Comparison of ENCODE assay signal across 8 mouse cellular contexts in genomic region chr3:36552406-36553047, GRCm38 (mm10). TPM values are rescaled to one million over a fixed set of nuclear protein-coding genes. Genes with fewer than 3 reads are reported as not detected.
A peak's percentile ranks its signal among the peaks of the same experiment; 100 is the strongest.
DNase-seq lines count a peak whose midpoint lies in the region; ATAC-seq lines count a peak whose summit lies in the region.

Gene Exosc9, plus strand, starts transcription at chr3:36552606.

- H3K9me3 ChIP-seq in hindbrain, embryonic 15.5 days: no peaks in the 10 kb centered on the region

- no peaks in the 10 kb centered on the region for H3K27me3 ChIP-seq in hindbrain, embryonic 15.5 days

- peak within 1 kb of the TSS; percentile 76 for H3K4me2 ChIP-seq in hindbrain, embryonic 15.5 days

- H3K4me3 ChIP-seq in hindbrain, embryonic 15.5 days: peak within 1 kb of the TSS; percentile 86
- H3K4me3 ChIP-seq in macrophage (ENCODE audit: inconsistent target): peak within 1 kb of the TSS; percentile 95

- peak within 1 kb of the TSS; percentile 74 for H3K9ac ChIP-seq in hindbrain, embryonic 15.5 days

- H3K79me2 ChIP-seq in macrophage (ENCODE audit: inconsistent target): peaks cover 14% of the 10 kb centered on the region

- peak; percentile 98 for ATAC-seq in hindbrain, embryonic 15.5 days (ENCODE audit: low FRiP score, low read depth)

- peak; percentile 86 for DNase-seq in R1 (ENCODE audit: low read depth, low spot score)
- peak; percentile 97 to 98 for DNase-seq in cerebellum, postnatal 25 days
- peak; percentile 98 for DNase-seq in frontal cortex, postnatal 36 days (ENCODE audit: low spot score in 2 of 2)
- DNase-seq in left cerebral cortex, adult 18-20 months (ENCODE audit: low spot score in 2 of 2): peak; percentile 97 to 98
- DNase-seq in right cerebral cortex, adult 18-20 months: peak; percentile 96
- peak; percentile 85 for DNase-seq in urinary bladder, postnatal 10 days (ENCODE audit: low spot score)

- peaks cover 28% of the 10 kb centered on the region for H3K36me3 ChIP-seq in hindbrain, embryonic 15.5 days
- peaks cover 34% of the 10 kb centered on the region for H3K36me3 ChIP-seq in macrophage (ENCODE audit: inconsistent target)

- under 1% methylated on average over 39 of the region's 39 CpGs for WGBS in hindbrain, embryonic 15.5 days
- WGBS in macrophage (ENCODE audit: missing documents): 2% methylated on average over 39 of the region's 39 CpGs

- H3K27ac ChIP-seq in hindbrain, embryonic 15.5 days (replicated peaks): peak within 1 kb of the TSS; percentile 74
- H3K27ac ChIP-seq in macrophage: peak within 1 kb of the TSS; percentile 19; the same call in 1 of the 2 replicates

- peaks cover 20% of the 10 kb centered on the region for H3K4me1 ChIP-seq in hindbrain, embryonic 15.5 days (replicated peaks)

RNA-seq across cellular contexts. Expression of gene Exosc9, which starts in this region (rescaled TPM):
- 77.9 and 82.7 TPM in 2 replicates for polyA plus RNA-seq in hindbrain, embryonic 15.5 days (2015; fragmentation: Nextera tagmentation; extraction: Ambion mirVana)
- total RNA-seq in left cerebral cortex, adult 18-20 months (2021): 10 to 100 TPM; 38.2 to 41.0 TPM
- total RNA-seq in macrophage (2018; cell fraction: chromatin; rRNA removed): 10 to 100 TPM in 25 of 26 experiments, 1 to 10 TPM in 1; 7.6 to 58.5 (median 39.7) TPM
- total RNA-seq in macrophage (2018; cell fraction: cytosol; rRNA removed): 10 to 100 TPM; 27.4 to 39.2 (median 33.6) TPM
- 10 to 100 TPM; 11.6 to 48.1 (median 28.0) TPM for total RNA-seq in macrophage (2018; cell fraction: nucleus; rRNA removed)
- polyA plus RNA-seq in macrophage (2018): 31.2 to 72.0 TPM (median 51.3 TPM) in 3 replicates

Comparison
In these comparisons a context has a peak if more than half of its experiments do, and no peak if none do; other contexts are left out.
1. Peak in every context shown above with its lines: DNase-seq, ATAC-seq, H3K4me3 ChIP-seq and H3K27ac ChIP-seq.